Mouse (Mus musculus) adipocyte (in vitro differentiated cells): Measurements from ENCODE around the gene Wdr35.
"Not testable (repeated sequence)": the region's sequence is repeated elsewhere in the genome, so short reads cannot be mapped to it uniquely, and the experiment has no call there.

Experiments used
- DNase-seq: peaks from one replicate; pipeline ENCODE4 v3.0.0-alpha.2; 2016; ENCODE audit warnings: low spot score

Wdr35 gene

DNA sequence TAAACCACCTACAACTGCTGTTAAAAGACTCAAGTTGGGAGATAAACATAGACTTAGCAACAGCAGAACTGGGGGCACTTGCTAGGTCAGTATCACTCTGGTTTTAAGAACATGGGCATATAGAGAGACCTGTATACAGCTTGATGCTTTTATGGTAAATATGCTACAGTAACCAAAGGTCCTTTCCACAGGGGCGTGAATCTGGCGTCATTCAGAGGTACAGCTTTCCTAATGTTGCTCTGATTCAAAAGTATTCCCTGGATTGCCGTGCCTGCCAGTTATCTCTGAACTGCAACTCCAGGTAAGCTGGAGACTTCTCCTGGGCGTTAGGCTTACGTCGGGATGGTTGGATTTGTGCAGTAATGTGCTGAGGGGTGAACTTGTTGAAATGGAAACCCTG is 34.1 kb downstream of the Wdr35 start:
- DNase-seq, result no peak

DNA sequence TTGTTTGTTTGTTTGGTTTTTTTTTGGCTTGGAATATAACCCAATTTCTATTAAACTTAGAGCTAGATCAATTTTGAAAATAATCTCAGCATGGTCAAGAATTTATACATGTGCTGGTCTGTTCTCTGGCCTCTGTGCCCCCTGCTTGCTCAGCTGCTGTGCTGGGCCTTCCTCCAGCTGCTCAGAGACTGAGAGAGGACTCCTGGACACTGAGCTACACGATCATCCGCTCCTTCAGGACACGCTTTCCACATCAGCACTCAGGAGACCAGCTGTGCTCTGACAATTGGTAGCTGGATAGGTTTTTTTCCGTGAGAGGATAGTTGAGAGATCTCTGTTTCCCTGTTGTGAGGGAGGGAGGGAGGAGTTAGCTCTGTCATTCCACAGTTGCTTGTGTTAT is 36.6 kb downstream of the Wdr35 start:
- DNase-seq, result no peak

DNA sequence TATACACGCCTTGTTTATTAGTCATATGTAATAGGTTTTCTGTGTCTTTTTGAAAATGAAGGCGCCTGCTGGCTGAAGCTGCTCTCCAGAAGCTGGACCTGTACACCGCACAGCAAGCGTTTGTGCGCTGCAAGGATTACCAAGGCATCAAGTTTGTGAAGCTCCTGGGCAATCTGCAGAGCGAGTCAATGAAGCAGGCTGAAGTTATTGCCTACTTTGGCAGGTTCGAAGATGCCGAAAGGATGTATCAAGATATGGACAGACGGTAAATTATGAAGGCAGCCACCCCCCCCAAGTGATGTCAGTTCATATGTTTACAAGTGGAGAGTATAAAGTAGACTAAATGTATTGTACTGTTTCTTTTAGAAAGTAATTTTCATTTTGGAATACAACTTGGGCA is 42.7 kb downstream of the Wdr35 start:
- no peak for DNase-seq

DNA sequence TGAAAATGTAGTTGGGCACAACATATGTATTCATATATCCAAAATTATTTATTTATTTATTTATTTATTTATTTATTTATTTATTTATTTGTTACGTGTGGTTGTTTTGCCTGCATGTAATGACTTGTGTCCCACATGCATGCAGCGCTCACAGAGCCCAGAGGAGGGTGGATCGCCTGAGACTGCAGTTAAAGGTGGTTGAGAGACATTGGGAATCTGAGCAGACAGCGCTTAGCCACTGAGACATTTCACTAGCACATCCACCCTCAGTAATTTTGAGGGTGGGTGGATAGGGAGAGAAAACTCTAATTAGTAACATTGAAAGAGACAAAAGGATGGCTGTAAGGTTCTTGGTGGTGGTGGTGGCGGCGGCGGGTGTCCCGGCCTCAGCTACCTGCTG is 46.7 kb downstream of the Wdr35 start:
- DNase-seq, result no peak

DNA sequence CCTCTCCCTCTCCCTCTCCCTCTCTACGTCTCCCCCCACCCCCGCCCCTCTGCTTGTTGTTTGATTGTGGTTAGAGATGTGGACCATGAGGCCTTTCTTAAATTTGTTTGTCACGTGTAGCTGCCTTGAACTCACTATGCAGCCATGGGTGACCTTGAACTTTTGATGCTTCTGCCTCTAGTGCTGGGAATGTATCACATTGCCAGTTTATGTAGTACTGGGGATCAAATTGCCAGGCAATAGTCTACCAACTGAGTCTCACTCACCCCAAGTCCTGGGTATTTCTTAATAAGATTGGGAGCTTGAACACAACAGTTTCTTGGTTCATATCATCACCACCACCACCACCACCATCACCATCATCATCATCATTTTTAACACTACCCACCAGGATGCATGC is 47.3 kb downstream of the Wdr35 start:
- no peak for DNase-seq

DNA sequence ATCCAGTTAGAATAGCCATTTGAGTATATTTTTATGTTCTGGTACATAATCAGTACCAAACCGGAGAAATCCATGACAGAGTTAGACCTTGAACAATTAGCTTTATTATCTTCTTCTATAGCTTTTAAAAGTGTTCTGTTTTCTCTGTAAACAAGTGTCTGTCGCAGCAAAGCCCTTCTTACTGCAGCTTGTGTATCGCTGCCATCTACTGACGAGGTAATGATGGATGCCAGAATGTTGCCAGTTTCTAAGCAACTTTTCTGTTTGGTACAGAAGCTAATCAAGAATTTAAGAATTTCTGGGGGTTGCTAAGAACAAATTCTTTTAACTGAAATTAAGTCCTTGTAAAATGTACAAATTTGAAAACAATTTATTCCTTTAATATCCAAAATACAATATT is 49.3 kb downstream of the Wdr35 start:
- peak; percentile 34 for DNase-seq

DNA sequence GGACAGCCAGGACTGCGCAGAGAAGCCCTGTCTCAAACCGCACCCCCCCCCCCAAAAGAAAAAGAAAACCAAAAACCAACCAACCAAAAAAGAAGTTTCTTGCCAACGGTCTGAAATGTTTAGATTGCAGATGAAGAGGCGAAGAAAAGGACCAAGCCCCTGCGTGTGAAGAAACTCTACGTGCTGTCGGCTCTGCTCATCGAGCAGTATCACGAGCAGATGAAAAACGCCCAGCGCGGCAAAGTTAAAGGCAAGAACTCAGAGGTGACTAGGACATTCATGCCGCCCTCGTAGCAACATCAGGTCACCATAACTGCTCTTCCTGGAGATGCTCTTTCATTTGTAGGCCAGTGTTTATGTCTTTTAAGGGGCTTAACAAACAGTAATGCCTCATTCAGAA is 50.4 kb downstream of the Wdr35 start:
- no peak for DNase-seq

DNA sequence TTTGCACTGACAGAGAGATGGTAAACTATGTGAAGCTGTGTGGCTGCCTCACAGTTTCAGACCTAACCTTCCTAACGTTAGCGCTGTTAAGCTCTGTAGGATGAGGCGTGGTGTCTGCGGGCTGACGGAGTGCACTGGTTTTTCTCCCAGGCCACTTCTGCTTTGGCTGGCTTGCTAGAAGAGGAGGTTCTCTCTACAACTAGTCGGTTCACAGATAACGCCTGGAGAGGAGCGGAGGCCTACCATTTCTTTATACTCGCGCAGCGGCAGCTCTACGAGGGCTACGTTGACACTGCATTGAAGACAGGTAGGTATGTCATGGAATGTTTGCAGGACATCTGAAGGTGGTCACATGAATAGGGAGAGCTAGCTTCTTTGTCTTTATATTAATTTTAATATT is 51.0 kb downstream of the Wdr35 start:
- no peak for DNase-seq

DNA sequence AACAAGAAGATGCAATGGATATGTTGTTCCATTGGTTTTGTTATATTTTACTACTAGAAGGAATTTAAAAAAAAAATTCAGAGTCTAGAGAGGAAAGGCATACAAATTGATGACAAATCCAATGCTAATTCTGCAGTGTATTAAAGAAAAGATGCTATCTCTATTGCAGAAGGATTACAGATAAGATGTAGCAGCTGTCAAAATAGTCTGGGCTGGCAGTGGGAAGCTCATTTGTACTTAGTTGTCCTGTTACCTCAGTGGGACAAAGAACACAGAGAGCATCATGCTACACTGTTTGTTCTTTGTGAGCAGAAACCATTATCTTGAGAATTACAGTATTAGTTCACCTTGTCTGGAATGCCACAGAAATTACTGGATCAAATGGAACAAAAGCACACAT is 53.2 kb downstream of the Wdr35 start:
- no peak for DNase-seq

DNA sequence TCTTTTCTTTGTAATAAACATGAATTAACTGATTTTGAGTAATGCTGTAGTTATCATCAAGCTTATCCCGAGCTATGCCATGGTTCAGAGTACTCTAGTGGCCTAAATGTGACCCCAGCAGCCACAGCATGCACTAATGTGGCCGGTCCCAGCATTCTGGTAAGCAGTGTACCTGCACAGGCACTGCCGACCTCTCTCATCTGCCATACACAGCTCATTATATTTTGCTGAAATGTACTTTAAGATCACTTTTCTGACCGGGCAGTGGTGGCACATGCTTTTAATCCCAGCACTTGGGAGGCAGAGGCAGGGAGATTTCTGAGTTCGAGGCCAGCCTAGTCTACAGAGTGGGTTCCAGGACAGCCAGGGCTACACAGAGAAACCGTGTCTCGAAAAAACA is 55.1 kb downstream of the Wdr35 start:
- not testable (repeated sequence) for DNase-seq

DNA sequence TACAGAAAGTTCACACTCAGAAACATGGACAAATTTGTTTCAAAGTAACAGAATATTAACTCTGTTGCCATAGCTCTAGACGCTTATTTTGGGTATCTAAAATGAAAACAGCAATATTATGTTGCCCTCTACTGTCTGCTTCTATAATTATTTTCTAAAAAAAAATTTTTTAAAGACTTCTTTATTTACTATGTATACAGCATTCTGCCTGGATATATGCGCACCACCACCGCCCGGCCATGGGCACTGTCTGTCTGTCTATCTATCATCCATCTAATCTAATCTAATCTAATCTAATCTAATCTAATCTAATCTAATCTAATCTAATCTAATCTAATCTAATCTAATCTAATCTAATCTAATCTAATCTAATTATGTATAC is 55.8 kb downstream of the Wdr35 start:
- DNase-seq, result no peak

DNA sequence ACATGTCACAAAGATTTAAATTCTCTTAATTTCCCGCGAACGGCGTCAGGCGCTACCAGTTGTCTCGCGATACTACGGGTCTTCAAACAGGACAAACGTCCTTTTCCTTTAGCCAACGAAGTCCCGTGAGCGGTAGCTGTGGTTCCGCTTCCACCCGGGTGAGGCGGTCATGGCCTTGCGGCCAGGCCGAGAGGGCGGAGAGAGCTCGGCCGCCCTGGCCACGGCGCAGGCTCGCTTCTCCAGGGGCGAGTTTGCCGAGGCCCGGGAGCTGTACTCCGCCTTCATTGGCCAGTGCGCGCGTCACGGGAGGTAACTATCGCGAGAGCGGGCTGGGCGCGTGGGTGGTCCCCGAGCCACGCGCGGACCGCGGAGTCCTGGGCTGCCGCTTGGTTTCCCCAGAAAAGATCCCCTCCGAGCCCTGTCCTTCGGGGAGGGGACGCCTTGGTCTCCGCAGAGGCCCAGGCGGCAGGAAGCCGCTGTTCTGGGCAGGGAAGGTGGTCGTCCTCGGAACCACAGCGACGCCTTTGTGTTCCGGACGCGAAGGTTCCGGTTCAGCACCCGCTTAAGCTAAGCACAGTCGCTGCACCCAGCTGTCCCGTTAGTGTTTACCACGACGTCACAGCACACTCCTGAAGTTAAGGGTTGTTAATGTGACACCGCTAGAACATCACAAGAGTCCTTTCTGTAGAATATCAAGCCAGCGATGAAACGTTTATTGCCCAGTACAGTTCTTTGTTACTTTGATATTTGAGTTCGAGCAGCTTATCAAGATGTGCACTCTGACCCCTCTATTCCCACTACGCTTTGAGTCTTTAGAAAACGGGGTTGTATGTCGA is 56.4 kb downstream of the Wdr35 start, which contains the start of gene Ttc32:
Gene Ttc32 (plus strand): TSS at position 110 of the 836 bp plus-strand sequence.
- DNase-seq, result peak; percentile 97

DNA sequence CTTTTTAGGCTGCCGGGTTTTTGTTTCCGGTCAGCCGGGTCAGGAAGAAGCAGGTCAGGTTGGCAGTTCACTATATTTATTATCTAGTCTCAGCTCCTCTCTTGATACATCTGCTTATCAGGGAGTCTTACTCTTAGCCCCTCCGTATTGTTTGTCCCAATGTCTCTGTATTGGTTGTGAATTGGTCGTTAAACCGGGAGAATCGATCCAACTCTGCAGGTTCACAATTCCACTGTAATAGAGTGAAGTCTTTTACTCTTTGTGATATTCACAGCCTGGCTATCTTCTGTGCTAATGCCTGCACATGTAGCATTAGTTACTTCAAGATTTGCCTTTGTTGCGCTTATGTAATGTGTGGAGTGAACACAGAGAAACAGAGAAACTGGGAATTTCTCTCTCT is 57.5 kb downstream of the Wdr35 start:
- DNase-seq, result no peak

DNA sequence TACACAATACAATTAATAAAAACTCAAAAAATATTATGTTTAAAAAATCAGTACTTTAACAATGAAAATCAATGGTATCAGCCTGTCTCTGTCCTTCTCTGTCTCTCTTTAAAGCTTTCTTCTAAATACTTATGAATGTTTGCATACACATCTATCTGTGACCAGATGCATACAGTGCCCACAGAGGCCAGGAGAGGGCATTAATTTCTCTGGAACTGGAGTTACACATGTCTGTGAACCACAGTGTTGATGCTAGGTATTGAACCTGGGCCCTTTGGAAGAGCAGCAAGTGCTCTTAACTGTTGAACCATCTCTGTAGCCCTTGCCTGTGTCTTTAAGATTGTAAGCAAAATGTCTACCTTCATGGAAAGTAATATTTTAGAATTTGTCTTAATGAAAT is 59.4 kb downstream of the Wdr35 start:
- no peak for DNase-seq

DNA sequence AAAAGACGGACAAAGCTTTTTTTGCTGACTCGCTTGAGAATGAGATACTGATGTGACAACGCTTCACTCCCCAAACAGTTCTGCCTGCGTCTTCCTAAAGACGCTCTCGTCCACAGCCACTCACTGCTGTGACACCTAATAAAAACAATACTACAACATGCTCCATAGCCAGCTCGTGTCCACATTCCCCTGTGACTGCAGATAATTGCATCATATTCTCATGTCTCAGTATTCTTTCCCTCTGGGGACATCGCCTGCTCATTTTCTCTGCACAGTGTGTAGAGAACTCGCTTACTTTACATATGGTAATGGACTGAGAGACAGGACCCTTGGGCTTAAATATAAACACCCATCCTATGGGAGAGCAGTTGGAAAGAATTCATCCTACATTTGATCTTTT is 62.7 kb downstream of the Wdr35 start:
- no peak for DNase-seq

DNA sequence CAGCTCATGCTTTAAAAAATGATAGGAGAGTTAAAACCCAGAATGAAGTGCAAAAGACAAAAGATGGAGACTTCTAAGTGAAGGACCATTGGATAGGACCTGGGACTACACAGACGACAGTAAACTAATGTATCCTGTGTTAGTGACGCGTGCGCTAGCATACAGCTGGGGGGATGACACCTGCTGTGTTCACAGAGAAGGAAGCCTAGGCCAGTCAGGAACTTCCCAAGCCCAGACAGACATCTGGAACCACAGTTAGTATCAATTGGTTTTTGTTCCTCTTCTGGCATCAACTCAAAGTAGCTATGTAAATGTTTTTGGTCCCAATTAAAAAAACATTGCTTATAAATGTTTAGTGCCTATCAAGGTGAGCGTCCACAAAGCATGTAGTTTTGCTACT is 66.5 kb downstream of the Wdr35 start:
- no peak for DNase-seq

DNA sequence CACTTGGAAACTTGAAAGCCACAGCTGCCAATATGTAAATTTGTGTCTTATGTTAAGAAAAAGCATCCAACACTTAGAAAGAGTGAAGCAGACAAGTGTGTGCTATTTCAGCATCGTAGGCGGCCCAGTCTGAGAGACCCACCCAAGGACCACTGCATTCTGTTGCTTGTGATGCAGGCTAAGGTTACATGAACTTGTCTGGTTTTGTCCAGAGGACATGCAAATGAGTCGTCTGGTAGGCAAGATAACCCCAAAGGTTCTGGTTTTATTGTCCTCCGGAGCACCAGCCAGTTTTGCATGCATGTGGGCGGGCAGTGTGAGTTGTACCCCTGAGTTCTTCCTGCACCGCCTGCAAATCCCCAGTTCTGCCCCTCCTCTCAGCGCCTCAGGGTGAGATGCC is 67.0 kb downstream of the Wdr35 start:
- no peak for DNase-seq

DNA sequence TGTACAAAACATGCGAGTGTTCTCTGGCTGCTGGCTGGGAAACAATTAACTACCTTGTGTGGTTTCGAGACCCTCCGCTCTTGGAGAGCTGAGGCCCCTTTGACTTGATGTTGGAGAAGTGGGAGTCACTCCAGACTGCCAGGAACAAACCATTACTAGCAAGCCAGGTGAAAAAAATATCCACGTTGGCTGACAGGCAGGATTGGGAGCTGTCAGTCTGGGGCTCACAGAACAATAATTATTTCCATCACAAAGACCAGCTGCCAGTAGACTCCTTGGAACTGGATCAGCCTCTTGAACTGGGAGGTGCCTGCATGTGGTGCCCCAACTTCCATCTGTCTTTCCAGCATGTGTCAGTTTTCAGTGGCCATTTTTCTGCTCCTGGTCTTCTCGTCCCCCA is 68.6 kb downstream of the Wdr35 start:
- DNase-seq, result no peak

DNA sequence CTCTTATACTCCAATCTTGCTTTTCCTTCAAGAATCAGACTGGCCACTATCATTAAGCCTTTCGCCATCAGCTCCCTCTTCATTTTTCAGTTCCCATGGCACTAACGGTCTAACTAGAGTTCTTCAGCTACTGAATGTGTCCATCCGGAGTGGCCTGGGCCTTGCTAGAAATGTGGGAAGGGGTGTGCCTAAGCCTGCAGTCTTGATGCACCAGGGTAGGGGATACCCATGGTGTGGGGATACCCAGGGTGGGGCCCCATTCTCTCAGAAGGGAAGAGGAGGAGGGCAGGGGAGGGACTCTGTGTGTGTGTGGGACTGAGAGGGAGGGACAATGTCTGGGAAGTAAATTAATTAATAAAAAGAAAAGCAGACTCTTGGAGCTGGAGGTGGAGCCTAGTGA is 69.1 kb downstream of the Wdr35 start:
- no peak for DNase-seq

DNA sequence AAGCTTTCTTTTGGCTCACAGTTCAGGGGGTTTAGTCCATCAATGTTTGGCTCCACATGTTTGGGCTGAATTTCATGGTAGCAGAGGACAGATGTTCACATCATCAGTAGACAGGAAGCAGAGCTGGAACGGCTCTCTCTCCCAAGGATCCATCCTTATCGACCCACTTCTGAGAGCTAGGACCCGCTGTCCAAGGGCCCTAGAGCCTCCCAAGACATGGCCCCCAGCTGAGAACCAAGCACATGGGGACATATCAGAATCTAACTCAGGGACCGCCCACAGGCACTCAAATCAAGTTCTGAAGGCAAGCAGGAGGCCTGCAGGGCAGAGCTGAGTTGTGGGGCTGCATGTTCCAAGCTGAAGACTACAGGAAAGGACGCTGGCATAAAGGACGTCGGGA is 71.0 kb downstream of the Wdr35 start:
- DNase-seq, result no peak

DNA sequence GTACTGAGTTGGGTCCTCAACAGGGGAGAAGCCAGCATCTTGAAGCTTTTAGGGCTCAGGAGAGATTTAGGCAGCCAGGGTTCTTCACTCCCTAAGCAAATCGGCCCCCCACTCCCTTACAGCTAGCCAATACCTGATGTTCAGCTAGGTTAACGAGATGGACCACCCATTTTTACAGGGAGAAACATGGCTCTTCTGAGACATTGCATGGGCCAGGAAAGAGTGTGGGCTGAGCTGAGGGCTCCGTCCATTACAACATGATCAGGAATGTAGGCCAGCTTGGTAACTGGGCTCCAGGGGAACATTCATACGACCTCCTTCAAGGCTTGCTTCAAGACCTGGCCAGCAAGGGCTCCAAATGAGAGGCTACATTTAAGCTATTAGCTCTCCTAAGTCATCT is 73.0 kb downstream of the Wdr35 start:
- no peak for DNase-seq

DNA sequence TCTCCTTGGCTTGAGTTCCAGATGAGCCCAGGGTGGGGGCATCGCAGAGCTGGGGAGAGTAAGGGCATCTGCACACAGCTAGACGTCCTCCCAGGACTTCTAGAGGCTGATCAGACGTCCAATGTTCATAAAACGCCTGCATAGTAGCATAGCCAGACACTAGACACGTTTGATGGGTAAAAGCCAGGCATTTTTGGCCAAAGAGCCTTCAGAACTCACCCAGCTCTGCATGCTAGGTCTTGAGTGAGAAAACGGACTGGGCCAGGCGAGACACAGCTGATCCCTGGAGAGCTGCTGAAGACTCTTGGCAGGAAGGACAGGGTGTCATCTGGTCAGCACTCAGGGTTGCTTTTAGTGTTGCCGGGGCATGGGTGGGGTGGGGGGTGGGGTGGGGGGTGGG is 74.4 kb downstream of the Wdr35 start:
- no peak for DNase-seq

DNA sequence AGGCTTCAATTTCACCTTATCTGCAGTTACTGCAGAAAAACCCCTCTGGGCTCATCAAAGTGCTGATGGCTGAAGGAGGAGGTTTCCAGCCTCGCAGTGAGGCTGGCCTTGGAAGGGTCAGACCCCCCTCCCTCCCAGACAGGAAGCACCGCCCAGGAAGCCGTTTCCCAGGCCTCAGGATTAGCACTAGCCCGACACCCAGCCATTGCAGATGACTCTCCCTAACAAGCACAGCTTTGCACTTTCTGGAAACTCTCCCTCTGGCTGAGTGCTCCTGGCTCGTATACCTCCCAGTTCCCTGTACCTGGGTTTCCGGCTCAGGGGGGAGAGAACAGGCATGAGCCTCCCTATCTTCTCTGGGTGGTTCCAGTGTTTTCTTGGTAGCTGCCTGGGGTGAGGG is 77.1 kb downstream of the Wdr35 start:
- no peak for DNase-seq

DNA sequence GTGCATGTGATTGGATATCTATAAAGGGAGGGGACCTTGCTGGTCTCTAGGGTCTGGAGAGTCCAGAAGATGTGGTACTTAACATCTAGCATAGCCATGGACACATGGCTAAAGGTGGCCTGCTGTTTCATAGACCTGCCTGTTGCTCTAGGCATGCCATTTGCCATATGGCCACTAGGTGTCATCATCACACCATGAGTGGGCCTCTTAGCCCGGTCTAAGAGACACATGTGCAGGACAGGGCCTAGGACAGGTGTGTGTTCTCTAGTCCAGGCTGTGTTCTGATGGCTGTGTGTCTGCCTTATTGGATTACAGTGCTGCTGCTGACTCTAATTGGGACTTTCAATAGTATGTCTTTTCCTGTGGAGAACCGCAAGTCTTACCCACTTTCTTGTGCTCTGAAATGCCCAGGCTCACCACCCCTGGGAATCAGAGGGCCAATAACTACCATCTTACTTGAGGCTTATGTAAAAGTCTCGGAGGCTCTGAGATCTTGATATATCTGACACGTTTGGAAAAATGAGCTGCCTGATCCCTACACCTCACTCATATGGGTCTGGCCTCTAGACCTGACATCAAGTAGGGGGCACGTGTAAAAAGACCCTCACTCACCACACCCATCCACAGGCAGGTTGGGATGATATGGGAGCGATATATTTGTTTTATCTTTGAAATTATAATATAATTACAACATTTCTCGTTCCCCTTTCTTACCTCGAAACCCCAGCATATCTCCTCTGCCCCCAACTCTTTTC is 78.6 kb downstream of the Wdr35 start:
- DNase-seq, result peak; percentile 87
